In the genomic region with DNA sequence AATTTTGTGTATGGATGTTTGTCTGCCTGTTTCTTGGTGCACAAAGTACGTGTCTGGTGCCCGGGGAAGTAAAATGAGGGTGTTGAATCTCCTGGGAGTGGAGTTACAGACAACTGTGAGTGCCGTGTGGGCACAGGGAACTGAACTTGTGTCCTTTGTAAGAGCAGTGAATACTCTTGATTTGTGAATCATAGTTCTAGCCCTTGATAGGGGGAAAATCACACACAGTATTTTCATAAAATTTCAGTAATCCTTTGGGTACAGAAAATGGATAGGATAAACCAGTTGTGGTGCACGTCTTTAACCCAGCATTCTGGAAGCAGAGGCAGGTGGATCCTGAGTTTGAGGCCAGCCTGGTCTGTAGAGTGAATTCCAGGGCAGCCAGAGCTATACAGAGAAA, we compare ENCODE assay signal across 9 mouse cellular contexts. TPM values are rescaled to one million over a fixed set of nuclear protein-coding genes. Genes with fewer than 3 reads are reported as not detected.
DNase-seq lines count a peak whose midpoint lies in the region; ATAC-seq and TF ChIP-seq lines count a peak whose summit lies in the region.
"Had no signal": no experiment of that assay in that cellular context is flagged by ENCODE, and none has a peak within 500 bp of the region (broad histone marks: within the 10 kb centered on the region; RNA-seq: fewer than 3 reads in every experiment).

No protein-coding gene starts in this region.

- H3K36me3 ChIP-seq in erythroblast, embryonic 14.5 days (ENCODE audit: control insufficient read depth) = peaks cover 4% of the 10 kb centered on the region
- no peaks in the 10 kb centered on the region for H3K36me3 ChIP-seq in ES-Bruce4 (ENCODE audit: control insufficient read depth, insufficient read depth, low read length, poor library complexity, severe bottlenecking)
- no peaks in the 10 kb centered on the region for H3K36me3 ChIP-seq in hindbrain, embryonic 11.5 days (ENCODE audit: control insufficient read depth, insufficient read depth, low read length)
- H3K36me3 ChIP-seq in macrophage (ENCODE audit: inconsistent target) = peaks cover under 1% of the 10 kb centered on the region; the same call in 1 of the 2 replicates

- H3K4me3 ChIP-seq in erythroblast, embryonic 14.5 days (replicated peaks) = peak overlapping the region; percentile 84
- no peak overlapping the region for H3K4me3 ChIP-seq in ES-Bruce4 (ENCODE audit: low read depth, low read length)
- H3K4me3 ChIP-seq in hindbrain, embryonic 11.5 days (ENCODE audit: low read depth, low read length) = no peak overlapping the region
- H3K4me3 ChIP-seq in macrophage (ENCODE audit: inconsistent target) = peak overlapping the region; percentile 86; the same call in 1 of the 2 replicates

- no peak for TF ChIP-seq POLR2A in ES-Bruce4 (IDR thresholded peaks at IDR 0.05; ENCODE audit: insufficient read depth, low read length)

- H3K9ac ChIP-seq in ES-Bruce4 (ENCODE audit: low read depth, poor library complexity, severe bottlenecking) = peak overlapping the region; percentile 79
- H3K9ac ChIP-seq in hindbrain, embryonic 11.5 days (ENCODE audit: low read depth, low read length) = 0 out of 2 replicates have a peak overlapping the region, but pooled peaks have one; percentile 7

- peaks cover 44% of the 10 kb centered on the region for H3K79me2 ChIP-seq in macrophage (ENCODE audit: inconsistent target)

- TF ChIP-seq EP300 in ES-Bruce4 (IDR thresholded peaks at IDR 0.05; ENCODE audit: insufficient read depth, low read depth, low read length) = no peak

- H3K27me3 ChIP-seq in erythroblast, embryonic 14.5 days (ENCODE audit: control insufficient read depth) = no peaks in the 10 kb centered on the region
- H3K27me3 ChIP-seq in ES-Bruce4 (ENCODE audit: control insufficient read depth, insufficient read depth, low read length, poor library complexity, severe bottlenecking) = no peaks in the 10 kb centered on the region
- no peaks in the 10 kb centered on the region for H3K27me3 ChIP-seq in hindbrain, embryonic 11.5 days (ENCODE audit: control insufficient read depth, insufficient read depth, low read length)

- 87% methylated on average over 4 of the region's 4 CpGs for WGBS in hindbrain, embryonic 11.5 days
- 60% methylated on average over 4 of the region's 4 CpGs for WGBS in macrophage (ENCODE audit: missing documents)

- no peak overlapping the region for H3K4me2 ChIP-seq in hindbrain, embryonic 11.5 days (replicated peaks; ENCODE audit: low read depth, low read length)

- H3K4me1 ChIP-seq in erythroblast, embryonic 14.5 days (ENCODE audit: control insufficient read depth) = peaks cover 18% of the 10 kb centered on the region
- H3K4me1 ChIP-seq in ES-Bruce4 (ENCODE audit: control insufficient read depth, insufficient read depth, low read length) = no peaks in the 10 kb centered on the region
- no peaks in the 10 kb centered on the region; the same call in 1 of the 2 replicates for H3K4me1 ChIP-seq in hindbrain, embryonic 11.5 days (replicated peaks; ENCODE audit: control insufficient read depth, insufficient read depth, low read length)

- no peak for DNase-seq in hindbrain, embryonic 11.5 days (ENCODE audit: low spot score)
- no peak for DNase-seq in retina, postnatal 1 day
- no peak for DNase-seq in urinary bladder, postnatal 4 days (ENCODE audit: low spot score in 2 of 2)
- no peak for DNase-seq in adrenal gland, postnatal 10 days
- DNase-seq: adrenal gland, postnatal 25 days had no signal

- no peak for TF ChIP-seq CTCF in ES-Bruce4 (IDR thresholded peaks at IDR 0.05; ENCODE audit: low read depth, low read length)

- H3K27ac ChIP-seq in ES-Bruce4 (ENCODE audit: insufficient read depth, low read length) = no peak overlapping the region
- H3K27ac ChIP-seq in hindbrain, embryonic 11.5 days (ENCODE audit: low read depth, low read length) = no peak overlapping the region
- no peak overlapping the region for H3K27ac ChIP-seq in macrophage

- no peak for ATAC-seq in erythroblast, adult 5-6 weeks (replicated peaks; ENCODE audit: low FRiP score, poor library complexity, severe bottlenecking)
- no peak for ATAC-seq in hindbrain, embryonic 11.5 days (ENCODE audit: low FRiP score)

- H3K9me3 ChIP-seq in erythroblast, embryonic 14.5 days (ENCODE audit: control insufficient read depth, low read length) = no peaks in the 10 kb centered on the region
- no peaks in the 10 kb centered on the region for H3K9me3 ChIP-seq in ES-Bruce4 (replicated peaks; ENCODE audit: control insufficient read depth, insufficient read depth, low read length, poor library complexity, severe bottlenecking)
- no peaks in the 10 kb centered on the region for H3K9me3 ChIP-seq in hindbrain, embryonic 11.5 days (ENCODE audit: control insufficient read depth, low read length)

RNA-seq across cellular contexts. Expression of a gene that starts 1.4 kb away (rescaled TPM):
- 0.10 and 0.14 TPM in 2 replicates for polyA plus RNA-seq in erythroblast, embryonic 14.5 days (2012)
- 0.58 and 8.4 TPM in 2 replicates for total RNA-seq in erythroblast, adult 5-6 weeks (2015; ENCODE audit: low replicate concordance)
- 2.4 and 6.0 TPM in 2 replicates for total RNA-seq in erythroblast, adult 5-6 weeks (2017; ENCODE audit: low replicate concordance)
- 40.0 and 48.1 TPM in 2 replicates for polyA plus RNA-seq in ES-Bruce4 (2011; ENCODE audit: insufficient read depth, insufficient read length, low read depth, missing spikeins)
- 29.8 and 30.0 TPM in 2 replicates for polyA plus RNA-seq in hindbrain, embryonic 11.5 days (2014; fragmentation: Nextera tagmentation; extraction: Ambion mirVana)
- 100 to 1,000 TPM in 1 of 26 experiments, 10 to 100 TPM in 25; 29.3 to 100 (median 57.0) TPM for total RNA-seq in macrophage (2018; cell fraction: chromatin; rRNA removed)
- total RNA-seq in macrophage (2018; cell fraction: cytosol; rRNA removed) = 10 to 100 TPM; 10.6 to 22.9 (median 13.6) TPM
- total RNA-seq in macrophage (2018; cell fraction: nucleus; rRNA removed) = 10 to 100 TPM; 24.1 to 59.8 (median 33.6) TPM
- 11.1 to 14.4 TPM (median 14.3 TPM) in 3 replicates for polyA plus RNA-seq in macrophage (2018)
- 10 to 100 TPM; 19.5 TPM for total RNA-seq in adrenal gland, postnatal 10 days (2021)

RNA-seq across cellular contexts. Expression of a gene that starts 58.0 kb away (rescaled TPM):
- 0.20 and 0.30 TPM in 2 replicates for polyA plus RNA-seq in erythroblast, embryonic 14.5 days (2012)
- 12.5 and 14.4 TPM in 2 replicates for total RNA-seq in erythroblast, adult 5-6 weeks (2015; ENCODE audit: low replicate concordance)
- 18.1 and 21.4 TPM in 2 replicates for total RNA-seq in erythroblast, adult 5-6 weeks (2017; ENCODE audit: low replicate concordance)
- 30.1 and 30.6 TPM in 2 replicates for polyA plus RNA-seq in ES-Bruce4 (2011; ENCODE audit: insufficient read depth, insufficient read length, low read depth, missing spikeins)
- 44.5 and 49.4 TPM in 2 replicates for polyA plus RNA-seq in hindbrain, embryonic 11.5 days (2014; fragmentation: Nextera tagmentation; extraction: Ambion mirVana)
- 10 to 100 TPM; 10.4 to 54.2 (median 35.0) TPM for total RNA-seq in macrophage (2018; cell fraction: chromatin; rRNA removed)
- total RNA-seq in macrophage (2018; cell fraction: cytosol; rRNA removed) = 10 to 100 TPM; 15.1 to 29.9 (median 22.1) TPM
- 10 to 100 TPM; 13.9 to 43.9 (median 22.4) TPM for total RNA-seq in macrophage (2018; cell fraction: nucleus; rRNA removed)
- polyA plus RNA-seq in macrophage (2018) = 17.9 to 23.6 TPM (median 19.3 TPM) in 3 replicates
- 10 to 100 TPM; 34.1 to 36.6 TPM for total RNA-seq in adrenal gland, postnatal 10 days (2021)

Comparison
In these comparisons a context has a peak if more than half of its experiments do, and no peak if none do; other contexts are left out.
1. H3K4me3 ChIP-seq: peak in erythroblast, embryonic 14.5 days (single experiment) and macrophage (single experiment); none in ES-Bruce4 (single experiment) and hindbrain, embryonic 11.5 days (single experiment).
2. RNA of a gene that starts 1.4 kb away (polyA plus RNA-seq): 40.0 to 48.1 TPM in ES-Bruce4, 29.8 to 30.0 TPM in hindbrain, embryonic 11.5 days and 11.1 to 14.4 TPM in macrophage; 0.10 to 0.14 TPM in erythroblast, embryonic 14.5 days; every median in the first group is over 10 times any median in the second.
3. RNA of a gene that starts 58.0 kb away (polyA plus RNA-seq): 44.5 to 49.4 TPM in hindbrain, embryonic 11.5 days, 30.1 to 30.6 TPM in ES-Bruce4 and 17.9 to 23.6 TPM in macrophage; 0.20 to 0.30 TPM in erythroblast, embryonic 14.5 days; every median in the first group is over 10 times any median in the second.